Mouse (Mus musculus) spleen, adult 12 weeks (tissue): Measurements from ENCODE around the gene Cd300ld3.
"Not testable (repeated sequence)": the region's sequence is repeated elsewhere in the genome, so short reads cannot be mapped to it uniquely, and the experiment has no call there.

Experiments used
- DNase-seq: peaks from one replicate; pipeline ENCODE4 v3.0.0; 2022; ENCODE audit warnings: low spot score

The Cd300ld3 gene

GRCm38 (mm10) chr11:115052991-115053390 is 4.8 kb upstream of the Cd300ld3 start:
- DNase-seq: no peak

GRCm38 (mm10) chr11:115052206-115052605 is 4.0 kb upstream of the Cd300ld3 start:
- no peak for DNase-seq

DNA sequence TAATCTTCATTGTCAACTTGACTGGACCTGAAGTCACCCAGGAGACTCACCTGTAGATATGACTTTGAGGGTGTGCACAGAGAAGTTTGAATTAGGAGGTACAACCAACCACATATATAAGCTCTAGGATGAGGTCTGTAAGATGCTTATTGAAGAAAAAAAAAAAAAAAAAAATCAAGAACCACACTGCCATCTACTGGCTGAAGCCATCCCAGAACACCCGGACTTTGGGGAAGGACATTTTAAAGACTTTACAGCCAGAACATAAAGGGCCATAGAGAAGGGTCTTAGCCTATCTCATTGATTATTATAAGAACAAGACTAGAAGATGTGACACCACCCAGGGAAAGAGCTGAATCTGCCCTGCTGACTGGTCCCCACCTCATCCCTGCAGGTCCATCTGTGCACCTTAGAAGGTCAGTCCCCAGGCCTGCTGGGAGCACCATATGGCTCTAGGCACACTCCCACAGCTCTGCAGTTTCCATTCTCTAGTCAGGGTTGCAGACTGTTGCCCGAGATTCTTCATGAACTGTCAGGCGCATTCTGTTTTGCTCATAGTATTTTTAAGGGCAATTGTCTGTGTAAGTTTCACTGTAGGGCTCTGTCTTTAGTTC is 1.2 kb upstream of the Cd300ld3 start:
- no peak for DNase-seq

DNA sequence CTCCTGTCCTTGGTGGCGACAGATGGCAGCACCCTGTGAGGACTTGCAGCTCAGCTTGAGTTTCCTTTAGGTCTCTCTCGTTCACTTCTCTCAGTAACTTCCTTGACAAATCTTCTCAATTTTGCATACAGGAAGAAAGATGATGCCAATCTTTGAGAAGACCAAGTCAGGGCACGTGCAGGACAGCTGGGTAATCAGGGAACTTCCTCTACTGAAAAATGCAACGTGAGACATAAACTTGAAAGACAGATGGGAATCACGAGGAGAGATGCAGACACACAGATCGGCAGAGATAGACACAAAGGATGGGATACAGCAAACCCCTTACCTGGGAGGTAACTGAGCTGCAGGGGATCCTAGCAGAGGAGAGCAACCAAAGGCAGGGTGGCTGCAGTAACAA is 10.5 kb downstream of the Cd300ld3 start, which contains the start of gene Cd300ld5:
Cd300ld5 (minus strand) TSS at position 101 of the 400 bp plus-strand sequence.
- DNase-seq: not testable (repeated sequence)

DNA sequence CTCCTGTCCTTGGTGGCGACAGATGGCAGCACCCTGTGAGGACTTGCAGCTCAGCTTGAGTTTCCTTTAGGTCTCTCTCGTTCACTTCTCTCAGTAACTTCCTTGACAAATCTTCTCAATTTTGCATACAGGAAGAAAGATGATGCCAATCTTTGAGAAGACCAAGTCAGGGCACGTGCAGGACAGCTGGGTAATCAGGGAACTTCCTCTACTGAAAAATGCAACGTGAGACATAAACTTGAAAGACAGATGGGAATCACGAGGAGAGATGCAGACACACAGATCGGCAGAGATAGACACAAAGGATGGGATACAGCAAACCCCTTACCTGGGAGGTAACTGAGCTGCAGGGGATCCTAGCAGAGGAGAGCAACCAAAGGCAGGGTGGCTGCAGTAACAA is 21.3 kb downstream of the Cd300ld3 start, which contains the start of gene Cd300ld4:
Cd300ld4 (minus strand) TSS at position 101 of the 400 bp plus-strand sequence.
- not testable (repeated sequence) for DNase-seq

DNA sequence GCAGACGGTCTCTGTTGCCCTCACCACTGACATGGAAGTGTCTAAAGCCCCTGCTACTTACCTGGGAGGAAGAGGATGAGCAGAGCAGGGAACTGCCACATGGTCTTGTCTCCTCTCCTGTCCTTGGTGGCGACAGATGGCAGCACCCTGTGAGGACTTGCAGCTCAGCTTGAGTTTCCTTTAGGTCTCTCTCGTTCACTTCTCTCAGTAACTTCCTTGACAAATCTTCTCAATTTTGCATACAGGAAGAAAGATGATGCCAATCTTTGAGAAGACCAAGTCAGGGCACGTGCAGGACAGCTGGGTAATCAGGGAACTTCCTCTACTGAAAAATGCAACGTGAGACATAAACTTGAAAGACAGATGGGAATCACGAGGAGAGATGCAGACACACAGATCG is 32.1 kb downstream of the Cd300ld3 start, which contains the start of gene Cd300ld2:
Cd300ld2 (minus strand) TSS at position 101 of the 400 bp plus-strand sequence.
- not testable (repeated sequence) for DNase-seq

- DNase-seq: no peak
Measured at GRCm38 (mm10) chr11:115004070-115004469, 44.1 kb downstream of the Cd300ld3 start.

DNA sequence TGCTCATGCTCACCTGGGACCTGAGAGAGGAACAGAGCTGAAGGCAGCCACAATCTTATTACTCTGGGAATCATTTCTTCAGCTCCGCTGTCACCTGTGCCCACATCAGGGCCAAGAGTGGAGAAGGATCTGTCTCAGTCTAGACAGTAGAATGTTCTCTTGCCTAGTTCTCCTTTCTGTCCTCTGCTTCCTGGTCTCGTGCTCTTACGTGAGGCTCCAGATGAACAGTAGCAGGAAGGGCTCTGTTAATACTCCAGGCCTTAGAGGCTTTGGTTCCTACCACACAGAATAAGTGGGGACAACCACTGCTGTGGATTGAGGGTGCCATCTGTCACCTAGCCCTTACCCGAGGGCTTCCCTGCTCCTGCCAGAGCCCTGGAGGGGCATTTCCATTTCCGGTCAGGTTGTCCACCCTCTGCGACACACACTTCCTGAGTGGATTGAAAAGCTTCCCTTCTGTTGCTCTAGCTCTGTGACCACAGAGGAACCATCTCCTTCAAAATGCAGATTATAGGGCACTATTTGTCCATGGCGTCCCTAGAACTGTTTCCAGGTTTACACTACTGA is 46.7 kb downstream of the Cd300ld3 start, which contains the start of gene Cd300c2:
Cd300c2 (minus strand) TSS at position 407 of the 567 bp plus-strand sequence.
- DNase-seq: no peak
